Mouse (Mus musculus) bone marrow, adult 2 months (tissue): ENCODE results near the gene Pdf.

Experiments used
- CTCF ChIP-seq: fragments of 200-500 bp; IDR thresholded peaks from 2 replicates; pipeline ENCODE4 v1.5.1; 2011; ENCODE audit warnings: low read length, control low read depth; ENCODE audit not compliant: control insufficient read depth, insufficient read depth
- POLR2A ChIP-seq: fragments of 200-500 bp; IDR thresholded peaks from 2 replicates; pipeline ENCODE4 v1.6.1; 2011; ENCODE audit warnings: low read depth, mild to moderate bottlenecking, control low read depth, low read length, borderline replicate concordance; ENCODE audit not compliant: control insufficient read depth

GRCm38 (mm10) chr8:107096366-107097036 lies 48.1 kb upstream of the Pdf start, which contains the start of gene Terf2:
- TF ChIP-seq CTCF (no peak), POLR2A (peak; percentile 42; the same call in 1 of the 2 replicates)
